Comparison of ENCODE assay signal across 22 mouse cellular contexts in genomic region chr13:80502927-80503326, GRCm38 (mm10).
A peak's percentile ranks its signal among the peaks of the same experiment; 100 is the strongest.
DNase-seq lines count a peak whose midpoint lies in the region; ATAC-seq and TF ChIP-seq lines count a peak whose summit lies in the region.
"Had no signal": no experiment of that assay in that cellular context is flagged by ENCODE, and none has a peak within 500 bp of the region (broad histone marks: within the 10 kb centered on the region; RNA-seq: fewer than 3 reads in every experiment).

No protein-coding gene starts in this region.

- H3K9ac ChIP-seq in lung, postnatal 0 days (replicated peaks; ENCODE audit: low read depth): no peak overlapping the region
- H3K9ac ChIP-seq: embryonic facial prominence, embryonic 13.5 days; embryonic facial prominence, embryonic 15.5 days; forebrain, embryonic 12.5 days had no signal

- no peaks in the 10 kb centered on the region for H3K9me3 ChIP-seq in lung, postnatal 0 days (ENCODE audit: low read length)
- H3K9me3 ChIP-seq: embryonic facial prominence, embryonic 13.5 days; embryonic facial prominence, embryonic 15.5 days; forebrain, embryonic 10.5 days; forebrain, embryonic 12.5 days had no signal

- no peak for TF ChIP-seq EP300 in lung, postnatal 0 days (IDR thresholded peaks at IDR 0.05)

- no peaks in the 10 kb centered on the region for H3K79me2 ChIP-seq in myocyte (ENCODE audit: control insufficient read depth, insufficient read depth)

- H3K4me3 ChIP-seq in lung, postnatal 0 days (ENCODE audit: low read depth, low read length): no peak overlapping the region
- H3K4me3 ChIP-seq in myocyte: no peak overlapping the region
- H3K4me3 ChIP-seq: embryonic facial prominence, embryonic 13.5 days; embryonic facial prominence, embryonic 15.5 days; erythroblast, embryonic 14.5 days; forebrain, embryonic 10.5 days; forebrain, embryonic 12.5 days had no signal

- TF ChIP-seq POLR2A in myocyte (IDR thresholded peaks at IDR 0.05; ENCODE audit: insufficient read length, low read depth): no peak

- no peak overlapping the region for H3K27ac ChIP-seq in lung, postnatal 0 days (ENCODE audit: low read length)
- H3K27ac ChIP-seq: embryonic facial prominence, embryonic 13.5 days; embryonic facial prominence, embryonic 15.5 days; forebrain, embryonic 10.5 days; forebrain, embryonic 12.5 days had no signal

- H3K4me1 ChIP-seq in lung, postnatal 0 days (ENCODE audit: insufficient read depth, low read depth, low read length): no peaks in the 10 kb centered on the region
- H3K4me1 ChIP-seq: embryonic facial prominence, embryonic 13.5 days; embryonic facial prominence, embryonic 15.5 days; forebrain, embryonic 10.5 days; forebrain, embryonic 12.5 days had no signal

- peak; percentile 71 for DNase-seq in lung, postnatal 0 days (ENCODE audit: low spot score)
- DNase-seq in lung, postnatal 4 days: no peak
- no peak for DNase-seq in cerebellum, postnatal 10 days
- no peak for DNase-seq in left cerebral cortex, adult 8-10 months (ENCODE audit: low spot score in 2 of 2)
- DNase-seq: adrenal gland, adult 8-10 months; adrenal gland, postnatal 14 days; adrenal gland, postnatal 36 days; cerebellum, adult 11-12 months; cerebellum, adult 2 months; cerebellum, adult 9-10 months; cerebellum, postnatal 14 days; cerebellum, postnatal 36 days; embryo, embryonic 11 days had no signal

- 77% methylated on average over 1 of the region's 1 CpGs for whole genome bisulfite sequencing in lung, postnatal 0 days

- no peak overlapping the region for H3K4me2 ChIP-seq in lung, postnatal 0 days (replicated peaks; ENCODE audit: low read depth, low read length)
- peak overlapping the region; percentile 15 for H3K4me2 ChIP-seq in myocyte (ENCODE audit: low read depth)
- H3K4me2 ChIP-seq: embryonic facial prominence, embryonic 13.5 days; embryonic facial prominence, embryonic 15.5 days; forebrain, embryonic 12.5 days had no signal

- no peaks in the 10 kb centered on the region for H3K27me3 ChIP-seq in lung, postnatal 0 days (replicated peaks; ENCODE audit: insufficient read depth, low read length)
- H3K27me3 ChIP-seq in myocyte (ENCODE audit: control insufficient read depth, insufficient read depth, insufficient read length): no peaks in the 10 kb centered on the region
- H3K27me3 ChIP-seq: embryonic facial prominence, embryonic 13.5 days; embryonic facial prominence, embryonic 15.5 days; forebrain, embryonic 12.5 days had no signal

- H3ac ChIP-seq in myocyte (ENCODE audit: control insufficient read depth, insufficient read length): no peak overlapping the region

- no peak for ATAC-seq in lung, postnatal 0 days
- ATAC-seq in granulocyte monocyte progenitor cell, adult 5-6 weeks (replicated peaks; ENCODE audit: poor library complexity, severe bottlenecking): peak; percentile 74
- ATAC-seq: forebrain, embryonic 14.5 days; forebrain, embryonic 16.5 days had no signal

- TF ChIP-seq CTCF in lung, postnatal 0 days (IDR thresholded peaks at IDR 0.05): no peak

- H3K36me3 ChIP-seq in lung, postnatal 0 days (ENCODE audit: insufficient read depth, low read length): no peaks in the 10 kb centered on the region
- H3K36me3 ChIP-seq in myocyte (ENCODE audit: control insufficient read depth, insufficient read depth): no peaks in the 10 kb centered on the region
- H3K36me3 ChIP-seq: embryonic facial prominence, embryonic 13.5 days; embryonic facial prominence, embryonic 15.5 days; forebrain, embryonic 10.5 days; forebrain, embryonic 12.5 days had no signal

TF ChIP-seq in myocyte, 11 proteins besides CTCF, POLR2A, EP300 and RAD21:
- TF ChIP-seq E2F4 (IDR thresholded peaks at IDR 0.05; ENCODE audit: insufficient read depth) (no peak), POLR2AphosphoS2 (IDR thresholded peaks at IDR 0.05; ENCODE audit: insufficient read length, low read depth) (no peak), CEBPB (IDR thresholded peaks at IDR 0.05; ENCODE audit: insufficient read depth, poor library complexity, severe bottlenecking) (peak; percentile 65; the same call in 1 of the 2 replicates)
